Mouse (Mus musculus): ENCODE results near the gene Bcas3. TPM values are rescaled to one million over a fixed set of nuclear protein-coding genes. Genes with fewer than 3 reads are reported as not detected.

Bcas3 gene
- polyA plus RNA-seq, 1 experiment from 2014 or later: 31.5 TPM

DNA sequence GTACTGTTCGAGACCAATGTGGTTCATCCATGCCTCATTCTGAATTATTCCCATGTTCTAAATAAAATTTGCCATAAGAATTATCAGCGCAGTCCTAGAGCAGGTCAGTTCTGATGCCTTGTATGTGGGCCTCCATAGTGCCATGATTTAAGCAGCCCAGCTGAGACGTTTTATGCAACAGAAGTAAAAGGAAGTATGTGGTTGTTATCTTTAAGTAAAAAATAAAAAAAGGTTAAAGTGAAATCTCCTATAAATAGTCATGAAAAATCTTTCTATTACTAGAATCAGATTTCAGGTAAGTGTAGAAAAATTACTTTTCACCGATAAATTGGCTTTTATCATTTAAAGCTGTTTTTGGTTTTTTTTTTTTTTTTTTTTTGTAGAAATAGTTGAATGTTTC lies 290.1 kb downstream of the Bcas3 start:
- Histone ChIP-seq H3K36me3 (ENCODE audit: insufficient read depth, low read length) (no peaks in the 10 kb centered on the region), H3K27me3 (ENCODE audit: insufficient read depth, low read length) (peaks cover 3% of the 10 kb centered on the region; the same call in 1 of the 2 replicates), H3K4me2 (ENCODE audit: low read length) (no peak overlapping the region), H3K4me1 (replicated peaks; ENCODE audit: insufficient read depth, low read length) (peaks cover 11% of the 10 kb centered on the region), H3K9me3 (replicated peaks; ENCODE audit: low read length) (no peaks in the 10 kb centered on the region), H3K9ac (ENCODE audit: low read depth, low read length) (no peak overlapping the region), H3K4me3 (replicated peaks; ENCODE audit: low read depth, low read length) (no peak overlapping the region), H3K27ac (peak overlapping the region; percentile 47; the same call in 1 of the 2 replicates)
- WGBS: 83% methylated on average over 4 of the region's 4 CpGs
- ATAC-seq (replicated peaks; ENCODE audit: low FRiP score, low read depth): no peak
- TF ChIP-seq CTCF (IDR thresholded peaks at IDR 0.05; ENCODE audit: low read depth): no peak
- no peak for DNase-seq (ENCODE audit: low spot score)

DNA sequence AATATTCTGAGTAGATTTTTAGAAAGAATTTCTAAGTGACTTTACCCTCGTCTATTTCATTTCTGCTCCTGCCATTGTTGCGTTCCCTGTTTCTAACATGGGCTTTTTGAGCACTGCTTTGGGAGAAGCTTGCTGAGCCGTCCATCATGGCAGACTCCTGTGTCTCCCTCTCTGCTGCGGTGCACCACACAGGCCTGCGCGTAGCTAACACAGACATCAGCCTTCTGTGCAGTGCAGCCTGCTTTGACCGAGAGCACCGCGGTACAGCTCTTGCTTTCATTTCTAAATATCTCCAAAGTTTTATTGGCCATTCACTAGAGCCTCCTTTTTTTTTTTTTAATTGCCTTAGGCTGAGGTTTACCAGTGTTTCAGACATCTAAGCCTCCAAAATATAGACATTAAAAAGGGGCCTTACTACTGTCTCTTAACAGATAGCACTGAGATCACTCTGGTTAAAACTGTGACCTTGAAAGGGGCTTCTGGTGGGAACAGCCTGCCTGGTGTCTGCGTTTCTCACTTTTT lies 290.6 kb downstream of the Bcas3 start:
- WGBS: 56% methylated on average over 10 of the region's 10 CpGs
- Histone ChIP-seq H3K9ac (ENCODE audit: low read depth, low read length) (no peak overlapping the region), H3K27me3 (ENCODE audit: insufficient read depth, low read length) (peaks cover 3% of the 10 kb centered on the region; the same call in 1 of the 2 replicates), H3K36me3 (ENCODE audit: insufficient read depth, low read length) (no peaks in the 10 kb centered on the region), H3K9me3 (replicated peaks; ENCODE audit: low read length) (no peaks in the 10 kb centered on the region), H3K4me2 (ENCODE audit: low read length) (no peak overlapping the region), H3K4me3 (replicated peaks; ENCODE audit: low read depth, low read length) (no peak overlapping the region), H3K27ac (peak overlapping the region; percentile 50), H3K4me1 (replicated peaks; ENCODE audit: insufficient read depth, low read length) (peaks cover 11% of the 10 kb centered on the region)
- no peak for TF ChIP-seq CTCF (IDR thresholded peaks at IDR 0.05; ENCODE audit: low read depth)
- DNase-seq (ENCODE audit: low spot score) (no peak), ATAC-seq (replicated peaks; ENCODE audit: low FRiP score, low read depth) (no peak)

DNA sequence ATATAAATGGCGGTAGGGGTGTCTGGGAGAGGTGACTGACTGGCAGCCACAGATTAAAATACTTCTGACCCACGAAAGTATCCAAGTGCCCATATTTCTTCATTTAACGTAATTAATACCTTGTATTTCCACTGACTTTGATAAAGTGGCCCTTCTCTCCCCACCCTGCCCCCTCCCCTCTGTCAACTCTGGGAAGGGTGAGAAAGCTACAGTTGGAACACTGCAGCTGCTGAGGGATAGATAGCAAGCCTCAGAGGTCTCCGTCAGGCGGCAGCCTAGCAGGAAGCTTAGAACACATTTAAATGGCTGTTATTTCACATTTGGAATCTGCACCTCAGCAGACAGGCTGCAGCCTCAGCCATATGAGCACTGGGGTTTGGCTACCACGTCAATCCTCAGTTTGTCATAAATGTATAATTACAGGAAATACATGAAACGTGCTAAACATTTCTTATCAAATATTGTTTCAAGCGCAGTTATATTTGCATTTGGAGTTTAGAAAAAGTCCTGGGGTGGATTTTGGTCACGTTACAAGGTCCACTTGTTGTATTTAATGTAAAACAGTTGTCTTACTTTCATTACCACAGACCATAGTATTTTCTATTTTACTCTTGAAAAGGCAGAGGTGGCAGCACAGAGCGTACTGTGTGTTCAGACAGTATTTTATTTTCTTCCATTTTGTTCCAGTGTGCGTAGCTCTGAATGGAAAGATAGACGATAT lies 291.2 kb downstream of the Bcas3 start:
- Histone ChIP-seq H3K27me3 (ENCODE audit: insufficient read depth, low read length) (peaks cover 3% of the 10 kb centered on the region; the same call in 1 of the 2 replicates), H3K27ac (peak overlapping the region; percentile 50), H3K4me1 (replicated peaks; ENCODE audit: insufficient read depth, low read length) (peaks cover 11% of the 10 kb centered on the region), H3K9ac (ENCODE audit: low read depth, low read length) (no peak overlapping the region), H3K9me3 (replicated peaks; ENCODE audit: low read length) (no peaks in the 10 kb centered on the region), H3K4me2 (ENCODE audit: low read length) (no peak overlapping the region), H3K36me3 (ENCODE audit: insufficient read depth, low read length) (no peaks in the 10 kb centered on the region), H3K4me3 (replicated peaks; ENCODE audit: low read depth, low read length) (no peak overlapping the region)
- 46% methylated on average over 12 of the region's 12 CpGs for WGBS
- DNase-seq (ENCODE audit: low spot score): peak; percentile 55
- TF ChIP-seq CTCF (IDR thresholded peaks at IDR 0.05; ENCODE audit: low read depth): no peak
- no peak for ATAC-seq (replicated peaks; ENCODE audit: low FRiP score, low read depth)

DNA sequence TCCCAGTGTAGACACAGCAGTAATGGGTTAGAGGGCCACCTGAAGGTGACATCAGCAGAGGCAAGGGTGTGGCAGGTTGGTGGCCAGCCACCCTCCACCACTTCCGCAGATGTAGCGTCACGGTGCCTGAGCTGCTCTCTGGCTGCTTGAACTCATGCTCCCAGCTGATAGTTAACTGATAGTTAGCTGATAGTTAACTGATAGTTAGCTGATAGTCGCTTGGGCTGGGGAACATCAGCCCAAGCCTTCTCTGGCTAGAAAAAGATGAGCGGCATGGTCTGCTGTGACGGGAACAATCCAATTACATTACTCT lies 291.7 kb downstream of the Bcas3 start:
- no peak for TF ChIP-seq CTCF (IDR thresholded peaks at IDR 0.05; ENCODE audit: low read depth)
- Histone ChIP-seq H3K4me3 (replicated peaks; ENCODE audit: low read depth, low read length) (no peak overlapping the region), H3K4me1 (replicated peaks; ENCODE audit: insufficient read depth, low read length) (peaks cover 11% of the 10 kb centered on the region), H3K9me3 (replicated peaks; ENCODE audit: low read length) (no peaks in the 10 kb centered on the region), H3K4me2 (ENCODE audit: low read length) (no peak overlapping the region), H3K27me3 (ENCODE audit: insufficient read depth, low read length) (peaks cover 3% of the 10 kb centered on the region; the same call in 1 of the 2 replicates), H3K9ac (ENCODE audit: low read depth, low read length) (no peak overlapping the region), H3K27ac (no peak overlapping the region; the same call in 1 of the 2 replicates), H3K36me3 (ENCODE audit: insufficient read depth, low read length) (no peaks in the 10 kb centered on the region)
- 60% methylated on average over 6 of the region's 6 CpGs for WGBS
- ATAC-seq (replicated peaks; ENCODE audit: low FRiP score, low read depth) (no peak), DNase-seq (ENCODE audit: low spot score) (no peak)

DNA sequence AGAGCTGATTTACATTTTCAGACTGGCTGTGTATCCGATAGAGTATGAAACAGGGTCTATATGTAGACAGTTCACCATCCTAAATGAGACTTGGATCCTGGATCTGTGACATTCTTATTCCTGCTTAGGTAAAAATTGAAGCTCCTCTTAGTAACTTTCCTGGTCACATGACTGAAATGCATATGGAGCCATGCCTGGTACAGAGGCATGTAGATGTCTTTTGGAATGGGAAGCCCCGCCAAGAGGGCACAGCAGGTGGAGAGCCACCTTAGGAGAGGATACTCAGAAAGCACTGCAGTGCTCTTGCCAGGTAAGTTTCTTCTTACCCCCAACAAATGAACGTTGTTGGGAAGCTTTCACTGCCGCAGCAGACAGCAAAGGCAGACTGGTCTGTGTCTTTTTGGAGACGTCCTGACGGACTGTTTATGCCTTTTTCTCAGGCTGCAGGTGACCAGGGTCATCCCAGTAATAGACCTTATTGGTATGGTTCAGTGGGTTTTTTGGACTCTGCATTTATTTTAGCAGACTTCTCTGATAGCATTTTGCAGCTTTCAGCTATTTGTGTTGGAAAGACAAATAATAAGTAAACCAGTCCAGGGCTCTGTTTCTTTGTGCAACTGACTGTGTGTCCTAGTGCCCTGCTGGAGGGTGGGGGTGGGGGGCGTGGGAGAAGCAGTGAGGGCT lies 292.3 kb downstream of the Bcas3 start:
- H3K27me3 ChIP-seq (ENCODE audit: insufficient read depth, low read length): peaks cover 3% of the 10 kb centered on the region; the same call in 1 of the 2 replicates
- no peaks in the 10 kb centered on the region for H3K36me3 ChIP-seq (ENCODE audit: insufficient read depth, low read length)
- no peak overlapping the region for H3K27ac ChIP-seq
- H3K9me3 ChIP-seq (replicated peaks; ENCODE audit: low read length): no peaks in the 10 kb centered on the region
- TF ChIP-seq CTCF (IDR thresholded peaks at IDR 0.05; ENCODE audit: low read depth): no peak
- H3K4me1 ChIP-seq (replicated peaks; ENCODE audit: insufficient read depth, low read length): peaks cover 11% of the 10 kb centered on the region
- H3K9ac ChIP-seq (ENCODE audit: low read depth, low read length): no peak overlapping the region
- no peak overlapping the region for H3K4me3 ChIP-seq (replicated peaks; ENCODE audit: low read depth, low read length)
- ATAC-seq (replicated peaks; ENCODE audit: low FRiP score, low read depth): no peak
- no peak for DNase-seq (ENCODE audit: low spot score)
- no peak overlapping the region for H3K4me2 ChIP-seq (ENCODE audit: low read length)
- 65% methylated on average over 7 of the region's 7 CpGs for WGBS

DNA sequence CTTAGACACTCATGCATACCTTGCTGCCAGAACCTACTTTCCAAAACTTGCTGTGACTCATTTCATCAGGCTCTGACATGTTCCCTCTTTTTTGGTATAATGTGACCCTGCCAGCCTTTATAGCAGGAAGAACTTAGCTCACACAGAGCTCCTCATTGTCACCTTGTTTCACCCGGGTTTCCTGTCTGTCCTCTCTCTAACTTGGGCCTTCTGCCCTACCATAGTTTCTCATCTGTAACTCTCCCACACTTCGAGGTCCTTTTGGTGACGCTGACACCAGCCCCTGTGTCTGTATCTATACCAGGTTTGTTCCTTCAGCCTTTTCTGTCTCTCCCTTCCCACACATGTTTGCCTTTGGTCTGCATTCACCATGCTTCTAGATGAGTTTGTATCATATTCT lies 295.9 kb downstream of the Bcas3 start:
- Histone ChIP-seq H3K27ac (no peak overlapping the region), H3K4me2 (ENCODE audit: low read length) (no peak overlapping the region), H3K36me3 (ENCODE audit: insufficient read depth, low read length) (no peaks in the 10 kb centered on the region), H3K9ac (ENCODE audit: low read depth, low read length) (no peak overlapping the region), H3K9me3 (replicated peaks; ENCODE audit: low read length) (no peaks in the 10 kb centered on the region), H3K4me1 (replicated peaks; ENCODE audit: insufficient read depth, low read length) (peaks cover 11% of the 10 kb centered on the region), H3K27me3 (ENCODE audit: insufficient read depth, low read length) (peaks cover 3% of the 10 kb centered on the region; the same call in 1 of the 2 replicates), H3K4me3 (replicated peaks; ENCODE audit: low read depth, low read length) (no peak overlapping the region)
- TF ChIP-seq CTCF (IDR thresholded peaks at IDR 0.05; ENCODE audit: low read depth): no peak
- ATAC-seq (replicated peaks; ENCODE audit: low FRiP score, low read depth) (no peak), DNase-seq (ENCODE audit: low spot score) (no peak)
- 26% methylated on average over 3 of the region's 3 CpGs for WGBS
